ENCODE assay signal across 29 mouse cellular contexts in the genomic region with DNA sequence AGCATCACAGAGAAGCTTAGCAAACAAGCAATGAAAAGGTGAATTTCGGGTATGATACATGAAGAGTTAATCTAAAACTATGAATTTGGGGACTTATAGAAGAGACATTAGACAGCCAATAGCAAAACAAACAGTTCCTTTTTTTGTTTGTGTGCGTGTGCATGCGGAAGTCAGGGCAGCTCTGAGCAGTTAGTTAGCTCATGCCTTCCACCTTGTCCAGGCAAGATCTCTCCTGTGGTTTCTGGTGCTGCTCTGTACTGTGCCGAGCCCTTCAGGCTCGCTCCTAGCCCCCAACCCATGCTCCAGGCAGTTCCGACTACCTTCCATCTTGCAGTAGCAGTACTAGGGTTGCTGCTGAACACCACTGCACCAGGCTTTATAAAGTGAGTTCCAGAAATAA. TPM values are rescaled to one million over a fixed set of nuclear protein-coding genes. Genes with fewer than 3 reads are reported as not detected.
DNase-seq lines count a peak whose midpoint lies in the region; ATAC-seq and TF ChIP-seq lines count a peak whose summit lies in the region.
"Had no signal": no experiment of that assay in that cellular context is flagged by ENCODE, and none has a peak within 500 bp of the region (broad histone marks: within the 10 kb centered on the region; RNA-seq: fewer than 3 reads in every experiment).

No protein-coding gene starts in this region.

- H3K4me1 ChIP-seq in intestine, postnatal 0 days (replicated peaks; ENCODE audit: control insufficient read depth, insufficient read depth, low read length), result peaks cover under 1% of the 10 kb centered on the region
- peaks cover 26% of the 10 kb centered on the region for H3K4me1 ChIP-seq in intestine, embryonic 15.5 days (replicated peaks)
- H3K4me1 ChIP-seq in bone marrow macrophage, adult 2 months (ENCODE audit: control insufficient read depth, insufficient read depth, low read length), result peaks cover 30% of the 10 kb centered on the region
- H3K4me1 ChIP-seq in stomach, postnatal 0 days (replicated peaks; ENCODE audit: control insufficient read depth, insufficient read depth), result no peaks in the 10 kb centered on the region
- H3K4me1 ChIP-seq: forebrain, embryonic 15.5 days had no signal

- no peaks in the 10 kb centered on the region for H3K36me3 ChIP-seq in intestine, postnatal 0 days (ENCODE audit: control insufficient read depth, insufficient read depth)
- no peaks in the 10 kb centered on the region for H3K36me3 ChIP-seq in intestine, embryonic 15.5 days
- no peaks in the 10 kb centered on the region for H3K36me3 ChIP-seq in stomach, postnatal 0 days (ENCODE audit: control insufficient read depth, insufficient read depth, low read length)
- H3K36me3 ChIP-seq: forebrain, embryonic 15.5 days; heart, embryonic 15.5 days; liver, embryonic 13.5 days; neural tube, embryonic 13.5 days had no signal

- WGBS in intestine, postnatal 0 days, result 88% methylated on average over 6 of the region's 6 CpGs
- 85% methylated on average over 6 of the region's 6 CpGs for WGBS in intestine, embryonic 15.5 days
- WGBS in stomach, postnatal 0 days, result 60% methylated on average over 6 of the region's 6 CpGs

- TF ChIP-seq POLR2A in bone marrow macrophage, adult 2 months (IDR thresholded peaks at IDR 0.05; ENCODE audit: borderline replicate concordance, low read depth, low read length), result no peak

- TF ChIP-seq CTCF in intestine, postnatal 0 days (IDR thresholded peaks at IDR 0.05; ENCODE audit: low read depth), result no peak
- TF ChIP-seq CTCF in bone marrow macrophage, adult 2 months (IDR thresholded peaks at IDR 0.05; ENCODE audit: low read depth, low read length), result no peak
- no peak for TF ChIP-seq CTCF in stomach, postnatal 0 days (IDR thresholded peaks at IDR 0.05; ENCODE audit: low read depth)

- no peaks in the 10 kb centered on the region for H3K27me3 ChIP-seq in intestine, postnatal 0 days (replicated peaks; ENCODE audit: control insufficient read depth, insufficient read depth, low read length)
- H3K27me3 ChIP-seq in intestine, embryonic 15.5 days (replicated peaks), result no peaks in the 10 kb centered on the region
- no peaks in the 10 kb centered on the region for H3K27me3 ChIP-seq in stomach, postnatal 0 days (ENCODE audit: control insufficient read depth, insufficient read depth, low read length)
- H3K27me3 ChIP-seq: forebrain, embryonic 15.5 days; heart, embryonic 15.5 days; liver, embryonic 13.5 days; neural tube, embryonic 13.5 days had no signal

- DNase-seq in stomach, postnatal 0 days (ENCODE audit: low spot score), result no peak
- DNase-seq in thymus, postnatal 4 days, result no peak
- DNase-seq in frontal cortex, adult 2 months (ENCODE audit: extremely low spot score in 1 of 2, low spot score in 1 of 2), result no peak
- DNase-seq: adrenal gland, postnatal 14 days; cerebellum, adult 11 months; cerebellum, postnatal 10 days; embryo, embryonic 11 days; gastrocnemius, postnatal 25 days; heart, postnatal 36 days; kidney, adult 8-10 months; layer of hippocampus, adult 9-11 months; liver, embryonic 13.5 days; lung, adult 2 months; lung, postnatal 14 days; spleen, adult 18-20 months; thymus, adult 18-20 months; thymus, postnatal 36 days had no signal

- H3K4me2 ChIP-seq in intestine, postnatal 0 days (replicated peaks; ENCODE audit: low read depth), result no peak overlapping the region
- H3K4me2 ChIP-seq in intestine, embryonic 15.5 days (replicated peaks), result no peak overlapping the region
- no peak overlapping the region for H3K4me2 ChIP-seq in stomach, postnatal 0 days (replicated peaks; ENCODE audit: low read depth)
- H3K4me2 ChIP-seq: forebrain, embryonic 15.5 days; heart, embryonic 15.5 days; hindbrain, embryonic 14.5 days; liver, embryonic 13.5 days; neural tube, embryonic 13.5 days had no signal

- H3K9me3 ChIP-seq in intestine, postnatal 0 days (ENCODE audit: control insufficient read depth), result no peaks in the 10 kb centered on the region
- H3K9me3 ChIP-seq in intestine, embryonic 15.5 days, result no peaks in the 10 kb centered on the region
- no peaks in the 10 kb centered on the region for H3K9me3 ChIP-seq in stomach, postnatal 0 days (ENCODE audit: control insufficient read depth, low read length)
- H3K9me3 ChIP-seq: forebrain, embryonic 15.5 days; heart, embryonic 15.5 days; liver, embryonic 13.5 days; neural tube, embryonic 13.5 days had no signal

- peak overlapping the region; percentile 42; the same call in 1 of the 2 replicates for H3K27ac ChIP-seq in intestine, postnatal 0 days (ENCODE audit: low read depth, low read length)
- no peak overlapping the region for H3K27ac ChIP-seq in intestine, embryonic 15.5 days
- H3K27ac ChIP-seq in bone marrow macrophage, adult 2 months (ENCODE audit: insufficient read depth, low read depth, low read length), result peak overlapping the region; percentile 70
- peak overlapping the region; percentile 67 for H3K27ac ChIP-seq in stomach, postnatal 0 days (replicated peaks)
- H3K27ac ChIP-seq: forebrain, embryonic 15.5 days; heart, embryonic 15.5 days; hindbrain, embryonic 14.5 days; left cerebral cortex, adult 2 months; liver, embryonic 13.5 days; neural tube, embryonic 13.5 days had no signal

- H3K4me3 ChIP-seq in intestine, postnatal 0 days (ENCODE audit: low read depth, low read length), result no peak overlapping the region
- H3K4me3 ChIP-seq in intestine, embryonic 15.5 days (replicated peaks), result no peak overlapping the region
- peak overlapping the region; percentile 40 for H3K4me3 ChIP-seq in bone marrow macrophage, adult 2 months (ENCODE audit: insufficient read depth, low read length)
- no peak overlapping the region for H3K4me3 ChIP-seq in stomach, postnatal 0 days (ENCODE audit: low read depth, low read length)
- H3K4me3 ChIP-seq: forebrain, embryonic 15.5 days; heart, embryonic 15.5 days; left cerebral cortex, adult 2 months; liver, embryonic 13.5 days; myocyte; neural tube, embryonic 13.5 days had no signal

- no peak for ATAC-seq in intestine, postnatal 0 days
- ATAC-seq in intestine, embryonic 15.5 days, result no peak
- peak; percentile 87 for ATAC-seq in megakaryocyte, adult 5-6 weeks (ENCODE audit: poor library complexity, severe bottlenecking)
- no peak for ATAC-seq in stomach, postnatal 0 days (ENCODE audit: low FRiP score, low TSS enrichment)
- ATAC-seq: forebrain, embryonic 15.5 days; inflammation-experienced regulatory T-cells, adult 6 months; midbrain, embryonic 16.5 days had no signal

- no peak overlapping the region for H3K9ac ChIP-seq in intestine, postnatal 0 days (ENCODE audit: low read depth, low read length)
- no peak overlapping the region for H3K9ac ChIP-seq in intestine, embryonic 15.5 days
- no peak overlapping the region for H3K9ac ChIP-seq in stomach, postnatal 0 days (ENCODE audit: low read length)
- H3K9ac ChIP-seq: forebrain, embryonic 15.5 days; heart, embryonic 15.5 days; hindbrain, embryonic 14.5 days; liver, embryonic 13.5 days; neural tube, embryonic 13.5 days had no signal

- TF ChIP-seq EP300 in stomach, postnatal 0 days (optimal IDR thresholded peaks at IDR 0.05), result no peak

RNA-seq across cellular contexts. Expression of gene Spred2, which starts 31.5 kb away (rescaled TPM):
- polyA plus RNA-seq in intestine, postnatal 0 days (2015; fragmentation: Nextera tagmentation; extraction: Ambion mirVana), result 5.6 and 5.7 TPM in 2 replicates
- 6.8 and 7.1 TPM in 2 replicates for polyA plus RNA-seq in intestine, embryonic 15.5 days (2015; fragmentation: Nextera tagmentation; extraction: Ambion mirVana)
- 5.6 and 5.9 TPM in 2 replicates for polyA plus RNA-seq in bone marrow macrophage, adult 2 months (2012; ENCODE audit: insufficient read depth, insufficient read length, missing spikeins)
- 7.0 and 7.6 TPM in 2 replicates for total RNA-seq in megakaryocyte, adult 5-6 weeks (2015)
- 2.3 and 2.4 TPM in 2 replicates for total RNA-seq in megakaryocyte, adult 5-6 weeks (2017)
- 3.5 and 3.6 TPM in 2 replicates for polyA plus RNA-seq in stomach, postnatal 0 days (2015; fragmentation: Nextera tagmentation; extraction: Ambion mirVana)
- polyA plus RNA-seq in frontal cortex, adult 2 months (2012; rRNA removed), result 41.5 and 42.5 TPM in 2 replicates
